Mouse (Mus musculus): ENCODE measurements around the gene Ncor1. TPM values are rescaled to one million over a fixed set of nuclear protein-coding genes. Genes with fewer than 3 reads are reported as not detected.
"Not testable (repeated sequence)": the region's sequence is repeated elsewhere in the genome, so short reads cannot be mapped to it uniquely, and the experiment has no call there.

The Ncor1 gene
- polyA plus RNA-seq, 1 experiment from 2014 or later: 144 TPM

DNA sequence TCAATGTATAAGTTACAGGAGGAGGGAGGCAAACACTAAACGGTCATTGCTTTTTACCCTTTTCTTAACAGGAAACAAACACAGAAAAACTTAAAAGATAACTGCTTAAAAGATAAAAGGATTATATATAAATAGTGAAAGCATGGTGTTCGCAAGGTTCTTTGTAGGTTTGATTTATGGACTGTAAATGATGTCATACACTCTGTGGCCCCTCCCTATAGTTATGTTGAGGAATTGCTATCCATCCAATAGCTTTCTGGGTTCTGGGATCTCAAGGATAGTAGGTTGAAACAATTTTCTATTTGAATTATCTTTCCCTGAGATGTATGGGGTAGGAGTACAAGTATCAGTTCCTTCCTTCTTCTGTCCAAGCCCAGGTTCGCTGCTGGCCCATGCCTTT is 138.2 kb downstream of the Ncor1 start:
- WGBS: 93% methylated on average over 3 of the region's 3 CpGs
- DNase-seq (ENCODE audit: low spot score): no peak
- H3K9me3 ChIP-seq: no peaks in the 10 kb centered on the region
- H3K4me1 ChIP-seq: no peaks in the 10 kb centered on the region
- H3K27ac ChIP-seq (replicated peaks): no peak overlapping the region
- no peak overlapping the region for H3K4me3 ChIP-seq
- H3K27me3 ChIP-seq (replicated peaks; ENCODE audit: low read depth, poor library complexity, severe bottlenecking): no peaks in the 10 kb centered on the region
- peaks cover 100% of the 10 kb centered on the region for H3K36me3 ChIP-seq (replicated peaks)

GRCm38 (mm10) chr11:62317746-62318145 is 140.6 kb downstream of the Ncor1 start:
- H3K27me3 ChIP-seq (replicated peaks; ENCODE audit: low read depth, poor library complexity, severe bottlenecking): no peaks in the 10 kb centered on the region
- H3K4me1 ChIP-seq: no peaks in the 10 kb centered on the region
- WGBS: 90% methylated on average over 11 of the region's 11 CpGs
- no peaks in the 10 kb centered on the region for H3K9me3 ChIP-seq
- H3K4me3 ChIP-seq: no peak overlapping the region
- H3K36me3 ChIP-seq (replicated peaks): peaks cover 100% of the 10 kb centered on the region
- no peak overlapping the region for H3K27ac ChIP-seq (replicated peaks)
- DNase-seq (ENCODE audit: low spot score): no peak

DNA sequence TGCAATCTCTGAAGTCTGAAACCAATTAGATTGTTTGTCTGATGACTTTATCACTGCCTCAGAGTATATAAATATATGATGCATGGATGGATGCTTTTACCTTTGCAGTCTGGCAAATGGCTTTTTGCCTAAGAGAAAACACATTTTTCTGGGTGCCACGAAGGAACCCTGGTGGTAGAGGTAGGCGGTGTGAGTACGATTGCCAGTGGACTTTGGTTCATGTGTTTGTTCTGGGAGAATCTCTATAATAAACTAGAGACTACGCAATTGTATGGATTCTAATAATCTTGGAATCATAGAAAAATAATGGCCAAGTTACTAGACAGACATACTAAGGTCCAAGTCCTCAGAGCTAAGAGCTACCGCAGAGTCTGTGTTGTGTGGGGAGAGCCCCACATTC is 143.4 kb downstream of the Ncor1 start:
- H3K4me1 ChIP-seq: no peaks in the 10 kb centered on the region
- no peaks in the 10 kb centered on the region for H3K9me3 ChIP-seq
- H3K36me3 ChIP-seq (replicated peaks): peaks cover 96% of the 10 kb centered on the region
- no peak overlapping the region for H3K27ac ChIP-seq (replicated peaks)
- no peak for DNase-seq (ENCODE audit: low spot score)
- WGBS: 96% methylated on average over 5 of the region's 5 CpGs
- no peak overlapping the region for H3K4me3 ChIP-seq
- H3K27me3 ChIP-seq (replicated peaks; ENCODE audit: low read depth, poor library complexity, severe bottlenecking): no peaks in the 10 kb centered on the region

DNA sequence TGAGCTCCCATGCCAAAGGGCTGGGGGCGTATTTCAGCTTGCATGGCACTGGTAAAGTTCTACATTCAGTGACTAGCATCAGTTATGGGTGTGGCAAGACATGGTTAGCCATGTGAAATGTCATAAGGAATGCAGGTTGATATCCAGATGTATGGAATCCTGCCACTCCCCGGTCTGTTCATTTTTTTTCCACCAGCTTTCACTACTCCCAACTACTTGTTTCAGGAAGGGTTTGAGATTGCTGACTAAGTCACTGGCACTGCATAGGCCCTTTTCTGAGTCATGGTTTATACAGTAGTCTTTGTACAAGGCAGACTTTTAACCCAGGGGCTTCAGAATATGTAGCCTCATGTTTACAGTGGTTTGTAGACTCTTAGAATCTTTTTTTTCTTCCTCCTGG is 149.0 kb downstream of the Ncor1 start:
- Histone ChIP-seq H3K4me1 (no peaks in the 10 kb centered on the region), H3K9me3 (no peaks in the 10 kb centered on the region), H3K27me3 (replicated peaks; ENCODE audit: low read depth, poor library complexity, severe bottlenecking) (no peaks in the 10 kb centered on the region), H3K36me3 (replicated peaks) (peaks cover 85% of the 10 kb centered on the region), H3K27ac (replicated peaks) (no peak overlapping the region), H3K4me3 (no peak overlapping the region)
- no peak for DNase-seq (ENCODE audit: low spot score)
- 90% methylated on average over 2 of the region's 2 CpGs for WGBS

DNA sequence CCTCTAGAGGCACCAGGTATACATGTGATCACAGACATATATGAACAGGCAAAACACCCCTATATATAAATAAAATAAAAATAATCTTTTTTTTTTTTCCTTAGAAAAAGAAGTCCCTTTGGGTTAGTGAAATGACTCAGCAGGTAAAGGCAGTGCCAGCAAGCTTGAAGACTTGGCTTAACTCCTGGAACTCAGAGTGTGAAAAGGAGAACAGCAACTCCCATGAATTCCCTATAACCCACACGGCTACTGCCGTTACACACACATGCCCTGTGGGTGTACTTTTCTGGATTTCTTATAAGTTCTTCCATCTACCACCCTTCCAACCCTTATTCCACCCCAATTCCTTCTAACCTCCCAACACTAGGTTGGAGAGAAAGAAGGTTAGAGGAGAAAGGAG is 152.5 kb downstream of the Ncor1 start:
- peaks cover 53% of the 10 kb centered on the region for H3K36me3 ChIP-seq (replicated peaks)
- no peak overlapping the region for H3K4me3 ChIP-seq
- 100% methylated on average over 2 of the region's 2 CpGs for WGBS
- no peak overlapping the region for H3K27ac ChIP-seq (replicated peaks)
- no peaks in the 10 kb centered on the region for H3K9me3 ChIP-seq
- no peaks in the 10 kb centered on the region for H3K27me3 ChIP-seq (replicated peaks; ENCODE audit: low read depth, poor library complexity, severe bottlenecking)
- DNase-seq (ENCODE audit: low spot score): no peak
- no peaks in the 10 kb centered on the region for H3K4me1 ChIP-seq

DNA sequence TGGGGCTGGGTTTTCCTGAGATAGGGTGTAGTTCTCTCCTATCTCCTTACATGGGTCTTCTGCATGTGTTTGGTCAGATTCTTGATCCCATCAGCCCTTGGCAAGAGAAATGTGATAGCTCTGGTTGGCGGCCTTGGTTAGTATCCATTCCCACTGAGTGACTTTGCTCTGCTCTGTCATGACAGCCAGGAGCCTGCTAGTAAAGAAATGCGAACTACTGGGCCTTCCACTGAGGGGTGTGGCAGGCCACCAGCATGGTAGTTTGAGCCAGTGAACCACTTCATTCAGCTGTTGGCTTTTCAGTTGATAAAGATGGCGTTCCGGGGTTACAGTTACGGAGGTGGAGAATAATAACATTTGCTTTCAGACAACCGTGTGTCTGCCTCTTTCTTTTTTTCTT is 159.5 kb downstream of the Ncor1 start:
- Histone ChIP-seq H3K27ac (replicated peaks) (no peak overlapping the region), H3K9me3 (no peaks in the 10 kb centered on the region), H3K27me3 (replicated peaks; ENCODE audit: low read depth, poor library complexity, severe bottlenecking) (no peaks in the 10 kb centered on the region), H3K36me3 (replicated peaks) (peaks cover 36% of the 10 kb centered on the region), H3K4me3 (no peak overlapping the region), H3K4me1 (no peaks in the 10 kb centered on the region)
- WGBS: 85% methylated on average over 6 of the region's 6 CpGs
- no peak for DNase-seq (ENCODE audit: low spot score)

DNA sequence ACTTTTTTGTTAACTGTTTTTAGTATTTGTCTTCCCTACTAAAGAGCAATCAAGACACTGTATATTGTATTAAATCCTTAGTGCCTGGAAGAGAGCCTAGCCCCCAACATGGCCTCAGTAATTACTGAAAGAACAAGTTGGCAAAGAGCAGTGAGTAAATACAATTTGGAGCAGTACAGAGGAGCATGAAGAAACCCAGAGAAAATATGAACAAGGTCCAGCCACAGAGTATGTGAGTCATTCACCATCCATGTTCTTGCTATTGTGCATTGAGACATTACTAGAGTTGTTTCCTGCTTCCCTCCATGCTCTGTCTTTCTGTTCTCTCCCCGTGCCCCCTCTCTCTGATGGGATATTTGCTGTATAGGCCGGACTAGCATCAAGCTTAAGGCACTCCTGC is 164.2 kb downstream of the Ncor1 start:
- H3K27me3 ChIP-seq (replicated peaks; ENCODE audit: low read depth, poor library complexity, severe bottlenecking): no peaks in the 10 kb centered on the region
- no peaks in the 10 kb centered on the region for H3K9me3 ChIP-seq
- H3K27ac ChIP-seq (replicated peaks): no peak overlapping the region
- no peak overlapping the region for H3K4me3 ChIP-seq
- no peak for DNase-seq (ENCODE audit: low spot score)
- no peaks in the 10 kb centered on the region for H3K4me1 ChIP-seq
- peaks cover 55% of the 10 kb centered on the region for H3K36me3 ChIP-seq (replicated peaks)
- WGBS: 92% methylated on average over 2 of the region's 2 CpGs

DNA sequence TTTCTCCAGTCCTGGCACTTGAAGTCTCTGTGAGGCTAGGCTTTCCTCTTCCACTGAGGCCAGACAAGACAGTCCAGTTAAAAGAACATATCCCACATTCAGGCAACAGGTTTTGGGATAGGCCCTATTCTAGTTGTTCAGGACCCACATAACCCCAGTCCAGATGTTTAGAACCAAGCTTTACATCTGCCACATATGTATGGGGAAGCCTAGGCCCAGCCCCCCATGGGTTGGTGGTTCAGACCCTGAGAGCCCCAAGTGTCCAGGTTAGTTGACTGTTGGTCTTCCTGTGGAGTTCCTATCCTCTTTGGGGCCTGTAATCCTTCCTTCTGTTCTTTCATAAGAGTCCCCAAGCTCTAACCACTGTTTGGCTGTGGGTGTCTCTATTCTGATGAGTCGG is 170.6 kb downstream of the Ncor1 start:
- 95% methylated on average over 1 of the region's 1 CpGs for WGBS
- Histone ChIP-seq H3K9me3 (no peaks in the 10 kb centered on the region), H3K27ac (replicated peaks) (no peak overlapping the region), H3K4me1 (no peaks in the 10 kb centered on the region), H3K36me3 (replicated peaks) (peaks cover 77% of the 10 kb centered on the region), H3K4me3 (no peak overlapping the region), H3K27me3 (replicated peaks; ENCODE audit: low read depth, poor library complexity, severe bottlenecking) (no peaks in the 10 kb centered on the region)
- no peak for DNase-seq (ENCODE audit: low spot score)

GRCm38 (mm10) chr11:62285020-62285419 is 173.3 kb downstream of the Ncor1 start:
- Histone ChIP-seq H3K9me3 (no peaks in the 10 kb centered on the region), H3K4me1 (peaks cover 13% of the 10 kb centered on the region), H3K27me3 (replicated peaks; ENCODE audit: low read depth, poor library complexity, severe bottlenecking) (no peaks in the 10 kb centered on the region), H3K4me3 (no peak overlapping the region), H3K27ac (replicated peaks) (no peak overlapping the region), H3K36me3 (replicated peaks) (peaks cover 67% of the 10 kb centered on the region)
- 90% methylated on average over 8 of the region's 8 CpGs for WGBS
- DNase-seq (ENCODE audit: low spot score): no peak

DNA sequence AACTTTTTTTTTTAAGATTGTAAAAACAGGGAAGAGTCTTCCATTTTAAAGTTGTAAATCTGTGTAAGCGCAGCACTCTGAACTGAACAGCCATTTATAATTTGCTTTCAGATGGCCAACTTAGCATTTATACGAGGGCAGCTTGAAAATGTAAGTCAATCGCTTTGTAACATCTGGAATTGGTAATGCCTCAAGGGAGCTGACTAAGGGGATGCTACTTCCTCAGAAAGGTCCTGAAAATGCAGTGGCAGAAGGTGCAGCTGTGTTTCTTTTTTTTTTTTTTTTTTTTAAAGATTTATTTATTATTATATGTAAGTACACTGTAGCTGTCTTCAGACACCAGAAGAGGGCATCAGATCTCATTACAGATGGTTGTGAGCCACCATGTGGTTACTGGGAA is 174.3 kb downstream of the Ncor1 start:
- 86% methylated on average over 3 of the region's 3 CpGs for WGBS
- DNase-seq (ENCODE audit: low spot score); H3K27me3 ChIP-seq (replicated peaks; ENCODE audit: low read depth, poor library complexity, severe bottlenecking); H3K4me3 ChIP-seq; H3K27ac ChIP-seq (replicated peaks); H3K9me3 ChIP-seq: not testable (repeated sequence)
- H3K36me3 ChIP-seq (replicated peaks): peaks cover 60% of the 10 kb centered on the region
- peaks cover 13% of the 10 kb centered on the region for H3K4me1 ChIP-seq

GRCm38 (mm10) chr11:62281601-62281997 is 176.7 kb downstream of the Ncor1 start:
- Histone ChIP-seq H3K4me1 (peaks cover 17% of the 10 kb centered on the region), H3K27ac (replicated peaks) (peak overlapping the region; percentile 89), H3K4me3 (peak overlapping the region; percentile 90), H3K27me3 (replicated peaks; ENCODE audit: low read depth, poor library complexity, severe bottlenecking) (no peaks in the 10 kb centered on the region), H3K9me3 (no peaks in the 10 kb centered on the region), H3K36me3 (replicated peaks) (peaks cover 39% of the 10 kb centered on the region)
- 1% methylated on average over 57 of the region's 57 CpGs for WGBS
- no peak for DNase-seq (ENCODE audit: low spot score)

DNA sequence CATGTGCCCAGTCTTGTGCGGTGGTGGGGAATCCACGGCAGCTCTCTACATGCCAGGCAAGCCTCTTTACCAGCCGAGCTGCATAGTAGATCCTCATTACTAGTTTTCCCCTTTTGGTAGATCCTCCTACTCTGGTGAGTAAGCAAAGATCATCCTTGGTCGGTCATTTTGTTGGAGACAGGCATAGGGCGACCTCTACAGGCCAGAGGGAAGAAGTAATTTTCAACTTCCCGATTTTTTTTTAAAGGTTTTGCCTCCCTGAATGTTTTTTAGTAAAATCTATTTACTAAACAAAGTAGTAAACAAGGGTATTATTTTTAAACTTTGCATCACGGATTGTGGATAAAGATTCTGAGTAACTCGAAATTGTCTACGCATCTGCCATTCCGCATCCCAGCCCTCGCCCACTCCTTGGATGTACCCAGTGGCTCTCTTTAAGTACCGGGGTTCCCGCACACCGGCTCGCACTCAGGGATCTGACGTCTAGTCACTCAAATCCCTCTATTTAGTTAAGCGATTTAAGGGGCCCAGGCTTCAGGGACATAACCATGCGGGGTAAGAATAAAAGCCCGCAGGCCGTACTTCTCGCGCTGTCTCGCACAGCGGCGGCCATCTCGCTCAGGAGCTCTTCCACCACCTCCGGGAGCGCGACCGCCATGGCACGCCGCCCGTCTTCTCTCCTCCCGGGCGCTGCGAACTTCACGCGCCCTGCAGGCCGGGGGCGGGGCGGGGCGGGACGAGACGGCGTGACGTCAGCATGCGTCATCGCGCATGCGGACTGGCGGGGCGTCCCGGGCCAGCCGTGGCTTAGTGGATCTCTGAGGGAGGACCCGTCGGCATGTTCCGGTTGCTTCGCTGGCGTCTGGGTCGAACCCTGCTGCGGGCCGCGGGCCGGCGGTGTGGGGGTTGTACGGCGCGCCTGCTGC is 177.4 kb downstream of the Ncor1 start, which contains the start of the genes Zswim7 and Ttc19:
Gene Zswim7 (minus strand): TSS at position 701 of the 926 bp plus-strand sequence.
Gene Ttc19 (plus strand): TSS at position 799 of the 926 bp plus-strand sequence.
- DNase-seq (ENCODE audit: low spot score): peak; percentile 96
- H3K9me3 ChIP-seq: no peaks in the 10 kb centered on the region
- H3K4me3 ChIP-seq: peak within 1 kb of the TSS; percentile 90
- H3K27ac ChIP-seq (replicated peaks): peak within 1 kb of the TSS; percentile 89
- whole genome bisulfite sequencing: under 1% methylated on average over 68 of the region's 68 CpGs
- peaks cover 17% of the 10 kb centered on the region for H3K4me1 ChIP-seq
- H3K27me3 ChIP-seq (replicated peaks; ENCODE audit: low read depth, poor library complexity, severe bottlenecking): no peaks in the 10 kb centered on the region
- peaks cover 33% of the 10 kb centered on the region for H3K36me3 ChIP-seq (replicated peaks)

DNA sequence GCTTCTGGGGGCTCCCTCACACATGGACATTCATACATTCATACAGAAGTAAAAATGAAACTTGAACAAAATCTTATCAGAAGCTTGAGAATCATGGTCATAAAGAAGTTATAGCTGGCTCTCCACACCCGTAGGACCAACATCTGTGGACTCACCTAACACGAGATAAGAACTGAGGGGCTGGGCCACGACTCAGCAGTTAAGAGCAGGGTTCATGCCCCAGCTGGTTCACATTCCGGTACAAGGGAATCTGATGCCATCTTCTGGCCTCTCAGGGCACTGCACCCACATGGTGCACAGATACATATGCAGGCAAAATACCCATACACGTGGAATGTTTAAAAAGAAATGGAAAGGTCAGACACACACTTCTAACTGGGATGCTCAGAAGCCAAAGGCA is 180.3 kb downstream of the Ncor1 start:
- Histone ChIP-seq H3K4me1 (peaks cover 17% of the 10 kb centered on the region), H3K27me3 (replicated peaks; ENCODE audit: low read depth, poor library complexity, severe bottlenecking) (no peaks in the 10 kb centered on the region), H3K27ac (replicated peaks) (no peak overlapping the region), H3K36me3 (replicated peaks) (0 out of 2 replicates have a peak, but pooled peaks cover 4% of the 10 kb centered on the region), H3K9me3 (no peaks in the 10 kb centered on the region), H3K4me3 (no peak overlapping the region)
- WGBS: 26% methylated on average over 5 of the region's 5 CpGs
- DNase-seq (ENCODE audit: low spot score): peak; percentile 79

All from embryonic facial prominence, embryonic 10.5 days (tissue).